Mouse (Mus musculus) c-Kit-positive CD71-positive TER-119-positive erythroid progenitor cells, embryonic 14.5 days (primary cell): Measurements from ENCODE around the gene Dlgap1.

ENCODE experiments used
- DNase-seq: peaks from one replicate; pipeline ENCODE4 v3.0.0-alpha.2; 2013; ENCODE audit warnings: low spot score

Dlgap1 gene

GRCm38 (mm10) chr17:70734728-70735127 is 765.9 kb downstream of the Dlgap1 start:
- DNase-seq, result no peak

GRCm38 (mm10) chr17:70735396-70735795 is 766.5 kb downstream of the Dlgap1 start:
- no peak for DNase-seq

GRCm38 (mm10) chr17:70737424-70737823 is 768.6 kb downstream of the Dlgap1 start:
- no peak for DNase-seq

DNA sequence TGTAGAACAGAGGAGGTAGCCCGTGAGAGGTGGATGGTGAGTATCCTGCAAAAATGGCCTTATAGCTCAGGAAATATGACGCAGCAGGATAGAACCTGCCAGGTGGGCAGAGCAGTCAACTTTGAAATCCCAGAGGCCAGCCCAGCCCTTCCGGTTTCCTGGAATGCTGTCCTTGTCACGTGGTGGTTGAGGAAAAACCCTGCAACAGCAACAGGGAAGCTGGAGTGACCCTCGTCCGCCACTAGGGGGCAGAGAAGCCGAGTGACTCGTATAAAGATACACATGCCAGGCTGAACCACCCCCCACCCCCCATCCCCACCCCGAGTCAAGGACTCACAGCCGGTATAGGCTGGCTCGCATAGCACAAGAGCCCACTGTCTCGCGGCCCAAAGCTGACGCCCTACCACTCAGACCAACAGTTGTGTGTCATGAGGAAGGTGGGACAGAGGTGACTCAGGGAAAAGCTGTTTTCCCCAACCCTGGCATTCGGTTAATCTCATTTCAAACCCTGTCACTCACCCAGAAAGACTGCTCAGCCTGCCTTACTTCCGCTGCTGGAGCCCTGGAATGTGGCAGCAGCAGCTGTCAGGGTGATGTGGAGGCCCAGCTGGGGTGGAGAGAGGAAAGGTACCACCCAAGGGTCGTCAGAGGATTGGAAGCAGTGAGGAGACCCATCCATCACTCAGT is 769.4 kb downstream of the Dlgap1 start:
- DNase-seq, result no peak

DNA sequence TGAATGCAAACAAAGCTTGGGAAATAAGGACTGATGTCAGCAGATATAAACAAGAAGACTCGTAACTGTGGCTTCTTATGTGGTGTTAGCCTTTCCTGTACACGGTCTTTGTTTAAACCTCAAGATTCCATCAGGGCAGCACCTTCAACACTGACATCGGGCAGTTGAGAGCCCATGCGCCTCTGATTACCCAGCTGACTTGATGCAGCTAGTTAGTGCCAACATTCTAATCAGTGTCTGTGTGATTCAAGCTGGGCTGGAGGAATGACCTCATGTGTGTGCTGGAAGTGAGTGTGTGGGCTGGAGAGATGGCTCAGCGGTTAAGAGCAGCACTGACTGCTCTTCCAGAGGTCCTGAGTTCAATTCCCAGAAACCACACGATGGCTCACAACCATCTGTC is 770.5 kb downstream of the Dlgap1 start:
- DNase-seq, result no peak

- DNase-seq, result no peak
Measured at GRCm38 (mm10) chr17:70741696-70742095, 772.8 kb downstream of the Dlgap1 start.

DNA sequence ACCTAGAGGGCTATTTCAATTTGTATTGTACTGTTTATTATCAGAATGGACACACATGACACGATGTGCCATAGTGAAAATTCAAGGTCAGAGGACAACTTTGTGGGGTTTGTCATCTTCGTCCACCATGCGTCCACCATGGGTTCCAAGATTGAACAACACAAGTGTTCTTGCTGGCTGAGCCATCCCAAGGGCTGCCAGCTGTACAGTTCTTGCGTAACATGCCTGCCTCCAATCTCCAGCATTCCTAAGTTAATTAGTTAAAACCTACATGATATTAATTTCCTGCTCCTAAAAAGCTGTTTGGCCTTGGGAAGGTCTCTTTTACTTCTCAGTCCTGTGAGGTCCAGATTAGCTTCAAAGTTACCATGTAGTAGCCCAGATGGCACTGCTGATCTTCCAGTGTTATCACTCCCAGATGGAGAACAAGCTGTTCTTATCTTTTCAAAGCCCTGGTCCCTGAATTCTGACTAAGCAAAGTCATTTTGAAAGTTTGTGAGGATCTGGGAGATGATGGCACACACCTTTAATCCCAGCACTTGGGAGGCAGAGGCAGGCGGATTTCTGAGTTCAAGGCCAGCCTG is 775.8 kb downstream of the Dlgap1 start:
- DNase-seq, result peak; percentile 15

GRCm38 (mm10) chr17:70745385-70745784 is 776.5 kb downstream of the Dlgap1 start:
- DNase-seq, result no peak

- no peak for DNase-seq
Measured at GRCm38 (mm10) chr17:70746379-70747079, 777.7 kb downstream of the Dlgap1 start.

DNA sequence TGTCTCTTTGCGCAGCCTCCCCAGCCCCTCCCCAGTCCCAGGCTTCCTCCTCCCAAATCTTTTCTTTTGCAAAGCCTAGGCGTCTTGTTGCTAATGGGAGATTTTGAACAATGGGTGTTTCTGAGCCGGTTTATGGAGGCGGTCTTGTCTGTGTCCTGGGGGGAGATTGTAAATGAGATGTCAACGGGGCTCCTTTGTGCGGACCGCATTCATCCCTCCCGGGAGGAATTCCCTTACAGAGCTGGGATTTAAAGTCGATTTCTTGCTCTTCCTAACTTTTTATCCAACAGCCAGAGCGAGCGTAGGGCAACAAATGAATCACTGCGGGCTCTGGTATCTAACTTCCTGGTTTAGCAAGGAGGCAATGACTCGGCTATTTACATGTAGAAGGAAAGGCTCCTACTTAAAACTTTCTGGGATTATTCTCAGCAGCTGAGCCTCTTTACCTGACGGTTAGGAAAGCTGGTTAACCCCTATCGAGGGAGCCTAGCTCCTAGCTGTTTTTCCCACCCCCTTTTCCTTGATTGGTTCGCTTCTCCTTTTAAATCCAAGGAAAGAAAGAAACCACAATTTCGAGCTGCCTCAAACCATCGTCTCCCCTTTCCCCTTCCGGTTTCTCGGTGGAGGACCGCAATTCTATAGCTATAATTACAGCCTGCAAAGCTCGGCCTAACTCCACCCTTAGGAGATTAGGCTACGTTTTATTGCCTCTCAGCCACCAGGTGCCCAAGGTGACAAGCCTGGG is 779.0 kb downstream of the Dlgap1 start:
- DNase-seq, result no peak

DNA sequence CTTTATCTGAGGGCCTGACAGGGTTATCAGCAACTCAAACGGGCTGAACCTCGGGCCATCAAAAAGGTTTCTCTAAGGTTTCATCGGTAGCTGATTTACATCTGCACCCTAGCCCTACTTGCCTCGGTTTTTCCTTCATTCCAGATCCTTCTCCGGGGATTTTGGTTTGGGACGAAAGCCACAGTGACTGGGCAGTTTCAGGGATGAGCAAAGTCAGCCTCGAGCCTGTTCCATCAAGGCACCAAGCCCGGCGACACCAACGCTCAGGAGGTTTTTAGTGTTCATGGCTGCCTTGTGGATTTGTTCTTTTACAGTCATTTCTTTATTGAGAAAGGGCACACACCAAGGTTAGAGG is 779.6 kb downstream of the Dlgap1 start:
- no peak for DNase-seq

DNA sequence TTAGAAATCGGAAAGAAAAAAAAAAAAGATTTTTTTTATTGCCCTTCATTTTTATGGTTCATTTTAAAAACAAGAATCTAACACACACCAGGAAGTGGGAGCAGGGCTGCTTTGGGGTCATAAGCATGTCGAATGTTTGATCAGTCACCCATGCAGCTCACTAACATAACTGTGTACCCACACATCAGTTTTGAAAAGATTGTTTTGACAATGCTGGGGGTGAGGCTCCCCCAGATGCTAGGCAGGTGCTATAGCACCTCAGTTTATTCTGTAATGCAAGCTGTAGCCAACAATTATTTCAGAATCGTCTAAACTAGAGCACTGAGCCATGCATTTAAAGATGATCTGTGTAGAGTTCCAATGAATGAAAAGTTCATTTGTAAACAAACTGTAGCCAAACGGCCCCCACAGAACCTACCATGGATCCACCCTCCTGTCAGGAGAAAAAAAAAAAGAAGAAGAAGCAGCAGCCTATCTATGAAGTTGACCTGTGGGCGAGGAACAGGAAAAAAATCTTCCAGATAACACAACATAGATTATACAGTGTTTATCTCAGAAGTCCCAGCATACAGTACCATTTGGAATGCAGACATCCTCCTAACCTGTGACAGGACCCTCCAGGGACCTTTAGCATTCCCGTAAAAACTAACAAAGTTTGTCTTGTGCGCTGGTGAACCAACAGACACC is 780.2 kb downstream of the Dlgap1 start:
- no peak for DNase-seq

DNA sequence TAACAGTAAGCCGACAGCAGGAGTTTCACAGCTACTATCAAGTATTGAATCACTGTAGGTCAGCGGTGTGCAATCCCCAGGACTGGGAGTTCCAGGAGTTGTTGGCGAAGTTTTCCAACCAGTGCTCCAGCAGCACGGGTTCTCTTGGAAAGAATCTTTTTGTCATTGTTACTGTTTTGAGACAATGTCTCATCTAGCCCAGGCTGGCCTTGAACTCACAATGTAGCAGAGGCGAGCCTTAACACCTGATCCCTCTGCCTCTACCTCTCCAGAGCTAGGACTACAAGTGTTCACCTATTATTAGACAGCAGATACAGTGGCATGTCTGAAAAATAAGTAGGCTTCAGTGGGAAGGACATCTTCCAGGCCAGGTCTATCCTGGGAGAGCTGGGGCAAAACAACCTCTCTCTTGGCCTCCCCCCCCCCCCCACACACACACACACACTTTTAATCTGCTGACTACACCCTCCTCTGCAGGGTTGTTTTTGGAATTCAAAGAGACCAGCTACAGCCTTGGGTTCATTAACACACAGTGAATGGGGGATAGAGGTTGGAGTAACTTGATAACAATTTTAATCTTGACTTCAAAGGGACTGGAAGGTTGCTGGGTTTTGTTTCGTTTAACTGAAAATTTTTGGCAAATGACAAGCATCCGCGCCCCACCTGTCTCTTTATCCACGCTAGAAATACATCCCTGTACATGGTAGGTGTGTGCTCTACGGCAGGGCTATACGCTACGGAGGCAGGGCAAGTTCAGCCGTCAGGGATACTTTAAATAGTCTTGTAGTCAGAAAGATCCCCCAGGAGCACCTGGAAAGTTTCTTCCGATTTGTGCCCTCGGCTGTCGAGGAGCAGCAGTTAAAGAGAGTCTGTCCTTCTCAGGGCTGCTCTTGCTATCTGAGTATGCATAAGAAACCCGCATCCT is 781.6 kb downstream of the Dlgap1 start:
- DNase-seq, result no peak

GRCm38 (mm10) chr17:70751161-70751651 is 782.3 kb downstream of the Dlgap1 start:
- no peak for DNase-seq

DNA sequence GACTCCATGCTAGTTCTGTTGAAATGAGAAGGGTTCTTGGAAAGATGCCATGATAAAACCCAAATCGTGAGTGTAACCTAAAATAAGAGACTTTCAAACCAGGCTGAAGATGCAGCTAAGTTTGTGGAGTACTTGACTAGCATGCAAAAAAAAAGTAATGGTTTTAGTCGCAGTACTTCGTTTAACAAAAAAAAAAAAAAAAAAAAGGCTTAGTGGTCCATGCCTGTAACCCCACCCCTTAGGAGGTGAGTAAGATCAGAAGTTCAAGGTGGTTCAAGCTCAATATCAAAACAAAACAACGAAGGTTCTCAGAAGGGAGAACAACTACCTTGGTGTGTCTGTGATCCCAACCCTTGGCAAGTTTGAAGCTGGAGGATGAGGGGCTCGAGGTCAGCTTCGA is 782.8 kb downstream of the Dlgap1 start:
- no peak for DNase-seq

DNA sequence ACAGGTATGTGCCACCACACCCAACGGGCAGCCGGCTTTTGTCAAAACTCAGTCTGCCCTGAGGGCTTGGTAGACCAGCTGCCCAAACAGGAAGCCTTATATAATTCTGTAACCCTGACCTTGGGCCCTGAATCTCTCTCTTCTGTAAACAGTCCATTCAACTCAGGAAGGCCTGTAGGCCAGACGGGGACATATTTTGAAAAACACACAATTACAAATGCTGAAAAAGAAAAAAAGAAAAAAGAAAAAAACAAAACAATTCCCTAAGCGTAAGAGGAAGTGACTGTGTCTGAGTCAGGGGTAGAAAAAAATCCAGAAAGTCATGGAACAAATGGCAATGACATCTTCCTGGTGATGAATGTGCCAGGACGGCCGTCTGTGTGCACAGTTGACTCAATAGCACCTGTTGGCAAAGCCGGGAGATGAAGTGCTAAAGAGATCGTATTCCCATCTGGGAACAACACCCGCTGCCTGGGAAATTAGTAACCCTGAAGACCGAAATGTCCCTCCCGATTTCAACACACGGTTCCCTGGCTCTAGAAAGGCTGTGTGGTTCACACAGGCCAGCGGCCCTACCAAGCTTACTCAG is 784.7 kb downstream of the Dlgap1 start:
- DNase-seq, result no peak

DNA sequence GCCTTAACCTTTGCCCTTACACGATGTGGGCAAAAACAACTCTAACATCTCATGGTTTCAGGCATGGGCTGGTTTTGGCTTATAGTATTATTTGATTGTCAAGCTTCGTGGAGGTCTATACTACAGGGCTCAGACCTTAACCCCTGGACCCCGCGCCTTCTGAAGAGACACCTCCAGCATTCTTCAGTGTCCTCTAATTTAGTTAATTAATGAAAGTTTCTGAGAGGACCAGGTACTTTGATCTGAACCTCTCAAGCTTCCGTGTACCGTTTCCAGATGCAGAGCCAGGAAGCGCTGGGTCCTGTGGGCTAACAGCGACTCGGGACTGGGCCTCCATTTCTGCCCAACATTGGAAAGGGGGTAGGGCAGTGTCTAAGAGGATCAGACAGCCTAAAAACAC is 785.2 kb downstream of the Dlgap1 start:
- no peak for DNase-seq

DNA sequence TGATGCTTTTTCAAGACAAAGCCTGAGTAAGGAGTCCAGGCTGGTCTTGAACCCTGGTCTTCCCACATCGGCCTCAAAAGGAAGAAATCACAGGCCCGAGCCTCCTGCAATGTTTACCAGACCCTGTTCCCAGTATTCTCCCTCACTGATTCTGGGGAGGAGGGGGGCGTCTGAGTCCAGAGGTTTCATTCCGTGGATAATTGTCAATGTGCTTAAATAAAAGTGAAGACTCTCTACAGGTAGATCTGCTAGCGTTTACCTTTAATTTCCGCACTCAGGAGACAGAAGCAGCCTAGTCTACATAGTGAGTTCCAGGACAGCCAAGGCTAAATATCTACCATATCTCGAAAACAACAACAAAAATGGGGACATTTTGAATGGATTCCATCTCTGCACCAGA is 785.8 kb downstream of the Dlgap1 start:
- no peak for DNase-seq

- peak; percentile 44 for DNase-seq
Measured at GRCm38 (mm10) chr17:70755039-70755668, 786.3 kb downstream of the Dlgap1 start.

GRCm38 (mm10) chr17:70755669-70756263 is 786.9 kb downstream of the Dlgap1 start:
- no peak for DNase-seq
